Mouse (Mus musculus) C2C12 (cell line): ENCODE results near the gene Mlh1. TPM values are rescaled to one million over a fixed set of nuclear protein-coding genes. Genes with fewer than 3 reads are reported as not detected.

Experiments used
- H3K27me3 ChIP-seq: one replicate; pipeline ENCODE4 v1.6.1; 2011; ENCODE audit not compliant: control insufficient read depth, insufficient read depth, insufficient read length
- H3K36me3 ChIP-seq: one replicate; pipeline ENCODE4 v1.6.1; 2011; ENCODE audit not compliant: control insufficient read depth, insufficient read depth
- H3K4me3 ChIP-seq: one replicate; pipeline ENCODE4 v1.5.1; 2011; ENCODE audit warnings: mild to moderate bottlenecking, control low read depth; ENCODE audit not compliant: poor library complexity, insufficient read depth, severe bottlenecking
- H3K79me2 ChIP-seq: one replicate; pipeline ENCODE4 v1.6.1; 2011; ENCODE audit not compliant: control insufficient read depth, insufficient read depth
- H3K79me3 ChIP-seq: one replicate; pipeline ENCODE4 v1.6.1; 2011; ENCODE audit warnings: low read depth, control low read depth
- H3ac ChIP-seq: one replicate; pipeline ENCODE3; 2011; ENCODE audit warnings: low read depth; ENCODE audit not compliant: control insufficient read depth, insufficient read length
- CEBPB ChIP-seq: IDR thresholded peaks from one replicate; pipeline ENCODE4 v1.6.1; 2011; ENCODE audit warnings: low read depth, mild to moderate bottlenecking, control low read depth, moderate library complexity
- CTCF ChIP-seq: IDR thresholded peaks from one replicate; pipeline ENCODE4 v1.5.1; 2011; ENCODE audit not compliant: control insufficient read depth, insufficient read depth, insufficient read length
- FOSL1 ChIP-seq: IDR thresholded peaks from one replicate; pipeline ENCODE4 v1.8.0; 2011; ENCODE audit warnings: mild to moderate bottlenecking, low read length; ENCODE audit not compliant: poor library complexity, insufficient read depth, severe bottlenecking
- MAX ChIP-seq: IDR thresholded peaks from one replicate; pipeline ENCODE4 v1.6.1; 2011; ENCODE audit warnings: mild to moderate bottlenecking, control low read depth
- MYOD1 ChIP-seq: IDR thresholded peaks from one replicate; pipeline ENCODE4 v1.6.1; 2011; ENCODE audit warnings: low read depth; ENCODE audit not compliant: control insufficient read depth, insufficient read length
- MYOG ChIP-seq: IDR thresholded peaks from one replicate; pipeline ENCODE4 v1.6.1; 2011; ENCODE audit not compliant: control insufficient read depth, insufficient read length; ENCODE audit errors: extremely low read depth
- USF1 ChIP-seq: IDR thresholded peaks from one replicate; pipeline ENCODE4 v1.6.1; 2011; ENCODE audit warnings: low read depth, mild to moderate bottlenecking, control low read depth, moderate library complexity
- polyA plus RNA-seq: library from polyadenylated mRNA; unstranded; fragments of >200 nt; fragmentation: generic; extraction: Trizol; gene quantifications from one replicate; pipeline ENCODE4 v1.2.1, GENCODE M21; 2012; ENCODE audit warnings: missing spikeins

Gene Mlh1
- polyA plus RNA-seq, 1 experiment = 11.7 TPM

GRCm38 (mm10) chr9:111211122-111212041 lies 60.2 kb downstream of the Mlh1 start:
- Histone ChIP-seq H3K27me3 (no peaks in the 10 kb centered on the region), H3K79me3 (no peaks in the 10 kb centered on the region), H3K79me2 (no peaks in the 10 kb centered on the region), H3ac (no peak overlapping the region), H3K36me3 (peaks cover 16% of the 10 kb centered on the region), H3K4me3 (no peak overlapping the region)
- TF ChIP-seq CTCF (no peak), USF1 (no peak), MAX (no peak), CEBPB (no peak), FOSL1 (no peak), MYOG (no peak), MYOD1 (no peak)

- H3ac ChIP-seq = no peak overlapping the region
- TF ChIP-seq CEBPB (no peak), MAX (no peak), MYOD1 (no peak), MYOG (no peak), USF1 (no peak), FOSL1 (no peak), CTCF (no peak)
- H3K4me3 ChIP-seq = no peak overlapping the region
- no peaks in the 10 kb centered on the region for H3K79me3 ChIP-seq
- H3K79me2 ChIP-seq = no peaks in the 10 kb centered on the region
- no peaks in the 10 kb centered on the region for H3K27me3 ChIP-seq
- peaks cover 16% of the 10 kb centered on the region for H3K36me3 ChIP-seq
Observed at GRCm38 (mm10) chr9:111210412-111210811, 61.2 kb downstream of the Mlh1 start.

- Histone ChIP-seq H3K79me3 (no peaks in the 10 kb centered on the region), H3K79me2 (no peaks in the 10 kb centered on the region), H3K36me3 (peaks cover 9% of the 10 kb centered on the region), H3K27me3 (no peaks in the 10 kb centered on the region), H3ac (no peak overlapping the region), H3K4me3 (no peak overlapping the region)
- no peak for TF ChIP-seq CTCF
- TF ChIP-seq MYOD1 = no peak
- TF ChIP-seq FOSL1 = no peak
- no peak for TF ChIP-seq MYOG
- TF ChIP-seq USF1 = no peak
- no peak for TF ChIP-seq CEBPB
- TF ChIP-seq MAX = no peak
Observed at GRCm38 (mm10) chr9:111209158-111209699, 62.4 kb downstream of the Mlh1 start.

- TF ChIP-seq CEBPB (no peak), MAX (no peak), MYOG (no peak), MYOD1 (no peak), FOSL1 (no peak), CTCF (no peak), USF1 (no peak)
- H3K36me3 ChIP-seq = peaks cover 9% of the 10 kb centered on the region
- no peak overlapping the region for H3ac ChIP-seq
- no peaks in the 10 kb centered on the region for H3K79me2 ChIP-seq
- H3K4me3 ChIP-seq = no peak overlapping the region
- no peaks in the 10 kb centered on the region for H3K79me3 ChIP-seq
- H3K27me3 ChIP-seq = no peaks in the 10 kb centered on the region
Observed at GRCm38 (mm10) chr9:111208185-111208584, 63.4 kb downstream of the Mlh1 start.

- H3ac ChIP-seq = no peak overlapping the region
- no peaks in the 10 kb centered on the region for H3K79me2 ChIP-seq
- no peaks in the 10 kb centered on the region for H3K79me3 ChIP-seq
- TF ChIP-seq CTCF = no peak
- TF ChIP-seq USF1 = no peak
- no peak for TF ChIP-seq MAX
- TF ChIP-seq MYOG = no peak
- no peak for TF ChIP-seq FOSL1
- TF ChIP-seq MYOD1 = no peak
- no peak for TF ChIP-seq CEBPB
- peaks cover 9% of the 10 kb centered on the region for H3K36me3 ChIP-seq
- no peak overlapping the region for H3K4me3 ChIP-seq
- no peaks in the 10 kb centered on the region for H3K27me3 ChIP-seq
Observed at GRCm38 (mm10) chr9:111207683-111208082, 63.9 kb downstream of the Mlh1 start.
